Mouse (Mus musculus) CH12F3 (cell line): Measurements from ENCODE around the gene Capza1.
"Not testable (repeated sequence)": the region's sequence is repeated elsewhere in the genome, so short reads cannot be mapped to it uniquely, and the experiment has no call there.

Experiments
- in situ Hi-C: fragments of 300-500 bp; cut with MboI; formaldehyde crosslinking; loops from 2 replicates; pipeline ENCODE4 v1.14.3; 2020; ENCODE audit warnings: low sequenced_read_pairs

The Capza1 gene

GRCm38 (mm10) chr3:104817481-104817990 is 46.8 kb downstream of the Capza1 start:
- in situ Hi-C loops = no loop called here

- in situ Hi-C loops = no loop called here
Measured at GRCm38 (mm10) chr3:104816130-104816529, 48.2 kb downstream of the Capza1 start.

- in situ Hi-C loops = no loop called here
Measured at GRCm38 (mm10) chr3:104815346-104815745, 49.0 kb downstream of the Capza1 start.

GRCm38 (mm10) chr3:104814746-104815145 is 49.6 kb downstream of the Capza1 start:
- in situ Hi-C loops = no loop called here

GRCm38 (mm10) chr3:104813227-104813626 is 51.1 kb downstream of the Capza1 start:
- in situ Hi-C loops = not testable (repeated sequence)

- in situ Hi-C loops = no loop called here
Measured at GRCm38 (mm10) chr3:104812254-104812653, 52.1 kb downstream of the Capza1 start.

- in situ Hi-C loops = no loop called here
Measured at GRCm38 (mm10) chr3:104811752-104812151, 52.6 kb downstream of the Capza1 start.

GRCm38 (mm10) chr3:104805539-104805938 is 58.8 kb downstream of the Capza1 start:
- in situ Hi-C loops = no loop called here

- in situ Hi-C loops = no loop called here
Measured at GRCm38 (mm10) chr3:104804312-104804711, 60.0 kb downstream of the Capza1 start.

- in situ Hi-C loops = no loop called here
Measured at GRCm38 (mm10) chr3:104801481-104801880, 62.8 kb downstream of the Capza1 start.

- in situ Hi-C loops = no loop called here
Measured at GRCm38 (mm10) chr3:104800681-104801080, 63.6 kb downstream of the Capza1 start.

- in situ Hi-C loops = no loop called here
Measured at GRCm38 (mm10) chr3:104796430-104797082, 67.7 kb downstream of the Capza1 start.

- in situ Hi-C loops = no loop called here
Measured at GRCm38 (mm10) chr3:104795661-104796340, 68.5 kb downstream of the Capza1 start.

GRCm38 (mm10) chr3:104794953-104795470 is 69.3 kb downstream of the Capza1 start:
- in situ Hi-C loops = no loop called here

- in situ Hi-C loops = no loop called here
Measured at GRCm38 (mm10) chr3:104793871-104794828, 70.2 kb downstream of the Capza1 start.

- in situ Hi-C loops = no loop called here
Measured at GRCm38 (mm10) chr3:104792360-104793270, 71.7 kb downstream of the Capza1 start.

- in situ Hi-C loops = no loop called here
Measured at GRCm38 (mm10) chr3:104791671-104792070, 72.6 kb downstream of the Capza1 start.

- in situ Hi-C loops = no loop called here
Measured at GRCm38 (mm10) chr3:104791017-104791416, 73.3 kb downstream of the Capza1 start.

GRCm38 (mm10) chr3:104790401-104790937 is 73.8 kb downstream of the Capza1 start:
- in situ Hi-C loops = no loop called here

GRCm38 (mm10) chr3:104789822-104790221 is 74.5 kb downstream of the Capza1 start:
- in situ Hi-C loops = no loop called here
